Mouse (Mus musculus) limb, embryonic 14.5 days (tissue): ENCODE results near the gene Smchd1. TPM values are rescaled to one million over a fixed set of nuclear protein-coding genes. Genes with fewer than 3 reads are reported as not detected.
"Not testable (repeated sequence)": the region's sequence is repeated elsewhere in the genome, so short reads cannot be mapped to it uniquely, and the experiment has no call there.

Experiments used
- ATAC-seq: fragments of 200-750 bp; cut with Nextera tagmentation; 2 replicates; pipeline ENCODE4 v1.8.0; 2017; ENCODE audit warnings: low read depth, moderate number of reproducible peaks, moderate TSS enrichment; ENCODE audit not compliant: low FRiP score
- DNase-seq: peaks from one replicate; pipeline ENCODE4 v3.0.0-alpha.2; 2015; ENCODE audit warnings: low spot score
- H3K27ac ChIP-seq: fragments of 300-500 bp; sonication (generic); replicated peaks from 2 replicates; pipeline ENCODE4 v1.5.1; 2014; ENCODE audit warnings: low read depth, mild to moderate bottlenecking, low read length, moderate library complexity, mixed read lengths
- H3K27me3 ChIP-seq: fragments of 300-500 bp; sonication (generic); 2 replicates; pipeline ENCODE4 v1.6.1; 2014; ENCODE audit warnings: low read length, mixed read lengths; ENCODE audit not compliant: control insufficient read depth, insufficient read depth
- H3K36me3 ChIP-seq: fragments of 300-500 bp; sonication (generic); 2 replicates; pipeline ENCODE4 v1.6.1; 2014; ENCODE audit warnings: mild to moderate bottlenecking, low read length, moderate library complexity, mixed read lengths; ENCODE audit not compliant: control insufficient read depth, insufficient read depth
- H3K4me1 ChIP-seq: fragments of 300-500 bp; sonication (generic); 2 replicates; pipeline ENCODE4 v1.6.1; 2014; ENCODE audit warnings: antibody characterized with exemption, low read length, mixed read lengths; ENCODE audit not compliant: control insufficient read depth, insufficient read depth
- H3K4me2 ChIP-seq: fragments of 300-500 bp; sonication (generic); replicated peaks from 2 replicates; pipeline ENCODE4 v1.6.1; 2014; ENCODE audit warnings: low read depth, mild to moderate bottlenecking, low read length, moderate library complexity; ENCODE audit not compliant: severe bottlenecking
- H3K4me3 ChIP-seq: fragments of 300-500 bp; sonication (generic); replicated peaks from 2 replicates; pipeline ENCODE4 v1.5.1; 2014; ENCODE audit warnings: low read length
- H3K9ac ChIP-seq: fragments of 300-500 bp; sonication (generic); 2 replicates; pipeline ENCODE4 v1.6.1; 2014; ENCODE audit warnings: mild to moderate bottlenecking, low read depth, low read length, moderate library complexity; ENCODE audit not compliant: severe bottlenecking
- H3K9me3 ChIP-seq: fragments of 300-500 bp; sonication (generic); 2 replicates; pipeline ENCODE4 v1.6.1; 2016; ENCODE audit warnings: low read length; ENCODE audit not compliant: control insufficient read depth
- POLR2A ChIP-seq: fragments of 200-500 bp; IDR thresholded peaks from 2 replicates; pipeline ENCODE4 v1.8.0; 2012; ENCODE audit warnings: inconsistent platforms, mild to moderate bottlenecking, moderate library complexity, borderline replicate concordance; ENCODE audit not compliant: insufficient read depth, insufficient read length; ENCODE audit errors: extremely low read depth
- WGBS: fragments of 180-500 bp; shearing (Covaris S2); extraction: QIAGEN DNeasy Blood & Tissue Kit; methylation state at CpG from one replicate; pipeline ENCODE4 v1.1.7; 2014; 5-methylcytosine and 5-hydroxymethylcytosine counted together
- polyA plus RNA-seq, 2 experiments: library from polyadenylated mRNA; depleted of rRNA in 1 of 2; stranded (reverse) in 1 of 2; unstranded in 1 of 2; fragments of >200 nt; fragmentation: Nextera tagmentation in 1 of 2; extraction: Ambion mirVana in 1 of 2; gene quantifications; 2 replicates each; pipeline versions ENCODE4 v1.2.1 to v1.2.3; 2012 to 2014

The Smchd1 gene
- polyA plus RNA-seq, 2 experiments: 42.7 to 71.4 TPM

DNA sequence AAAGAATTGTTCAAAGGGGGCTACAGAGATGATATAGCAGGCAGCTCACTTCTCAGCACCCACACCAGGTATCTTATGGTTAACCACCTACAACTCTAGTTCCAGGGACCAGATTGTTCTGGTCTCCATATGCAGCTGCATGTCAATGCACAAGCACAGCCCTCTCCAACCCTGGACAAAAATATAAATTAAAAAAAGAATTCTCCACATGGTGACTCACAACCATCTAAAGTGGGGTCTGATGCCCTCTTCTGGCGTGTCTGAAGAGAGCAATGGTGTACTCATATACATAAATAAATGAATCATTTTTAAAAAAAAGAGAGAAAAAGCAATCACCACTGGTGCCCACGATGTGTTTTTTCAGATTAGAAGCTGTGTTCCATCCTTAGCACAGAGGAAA is 30.4 kb downstream of the Smchd1 start:
- no peak for TF ChIP-seq POLR2A
- no peak for DNase-seq
- no peak overlapping the region for H3K4me2 ChIP-seq
- no peak for ATAC-seq
- 86% methylated on average over 2 of the region's 2 CpGs for whole genome bisulfite sequencing
- no peak overlapping the region for H3K9ac ChIP-seq
- H3K27me3 ChIP-seq: no peaks in the 10 kb centered on the region
- H3K4me1 ChIP-seq: no peaks in the 10 kb centered on the region
- no peaks in the 10 kb centered on the region for H3K9me3 ChIP-seq
- no peak overlapping the region for H3K27ac ChIP-seq
- H3K36me3 ChIP-seq: peaks cover 32% of the 10 kb centered on the region
- H3K4me3 ChIP-seq: no peak overlapping the region

DNA sequence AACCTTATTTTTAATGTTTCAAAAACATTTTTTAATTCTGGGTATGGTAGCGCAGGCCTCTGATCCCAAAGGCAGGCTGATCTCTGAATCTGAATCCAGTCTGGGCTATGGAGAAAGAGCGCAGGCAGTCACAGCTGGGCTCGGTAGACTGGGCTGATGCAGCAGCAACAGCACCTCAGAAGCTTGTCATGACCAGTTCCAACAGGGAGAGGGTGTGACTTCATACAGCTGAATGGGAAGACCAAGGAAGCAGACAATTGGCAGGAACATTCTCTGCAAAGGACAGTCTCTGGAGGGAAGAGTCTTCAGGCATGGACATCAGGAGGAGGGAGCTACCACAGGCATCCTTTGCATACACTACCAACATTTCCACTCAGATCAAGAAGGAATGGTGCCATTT is 31.0 kb downstream of the Smchd1 start:
- H3K4me1 ChIP-seq: no peaks in the 10 kb centered on the region
- 92% methylated on average over 3 of the region's 3 CpGs for WGBS
- no peak for ATAC-seq
- H3K27ac ChIP-seq: no peak overlapping the region
- DNase-seq: no peak
- H3K4me2 ChIP-seq: no peak overlapping the region
- no peaks in the 10 kb centered on the region for H3K9me3 ChIP-seq
- H3K9ac ChIP-seq: no peak overlapping the region
- no peak for TF ChIP-seq POLR2A
- H3K27me3 ChIP-seq: no peaks in the 10 kb centered on the region
- peaks cover 32% of the 10 kb centered on the region for H3K36me3 ChIP-seq
- no peak overlapping the region for H3K4me3 ChIP-seq

DNA sequence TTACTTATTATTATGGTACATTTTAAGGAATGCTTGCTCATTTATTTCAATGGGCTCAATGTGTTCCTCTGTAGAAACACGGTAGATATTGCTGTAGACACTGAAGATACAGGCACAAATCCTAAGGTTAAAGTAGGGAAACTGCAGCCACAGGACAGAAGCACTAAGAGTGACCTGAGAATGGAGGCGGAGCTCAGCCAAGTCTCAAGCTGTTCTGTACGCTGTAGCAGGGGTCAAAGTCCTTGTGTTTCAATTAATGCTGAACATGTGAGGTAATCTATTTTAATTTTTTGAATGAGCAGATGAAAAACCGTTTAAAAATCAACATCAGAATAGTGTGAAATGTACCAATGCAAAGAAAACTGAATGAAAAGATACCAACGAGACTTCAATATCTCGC is 31.9 kb downstream of the Smchd1 start:
- WGBS: 91% methylated on average over 6 of the region's 6 CpGs
- Histone ChIP-seq H3K9ac (no peak overlapping the region), H3K4me1 (no peaks in the 10 kb centered on the region), H3K4me3 (no peak overlapping the region), H3K9me3 (no peaks in the 10 kb centered on the region), H3K27ac (no peak overlapping the region), H3K36me3 (peaks cover 32% of the 10 kb centered on the region), H3K27me3 (no peaks in the 10 kb centered on the region), H3K4me2 (no peak overlapping the region)
- ATAC-seq (no peak), DNase-seq (no peak)
- TF ChIP-seq POLR2A: no peak

DNA sequence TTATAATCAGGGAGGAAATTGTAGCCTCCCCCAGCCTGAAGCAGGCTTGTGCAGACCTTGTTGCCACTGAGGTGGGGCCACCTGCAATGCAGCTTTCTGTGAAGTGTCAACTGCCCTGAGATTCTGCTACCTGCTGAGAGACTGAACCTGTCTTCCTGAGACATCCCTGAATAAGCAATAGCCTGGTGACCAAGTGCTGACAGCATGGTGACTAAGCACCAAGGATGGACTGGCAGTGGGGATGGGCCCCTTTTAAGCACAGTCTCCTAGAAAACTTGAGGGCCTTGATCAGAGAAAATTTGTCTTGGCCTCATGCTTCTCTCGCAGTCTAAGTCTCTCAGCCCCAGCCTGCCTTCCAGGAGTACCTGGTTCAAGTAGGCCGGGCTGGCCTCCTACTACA is 52.6 kb downstream of the Smchd1 start:
- peaks cover 52% of the 10 kb centered on the region for H3K36me3 ChIP-seq
- H3K27me3 ChIP-seq: not testable (repeated sequence)

DNA sequence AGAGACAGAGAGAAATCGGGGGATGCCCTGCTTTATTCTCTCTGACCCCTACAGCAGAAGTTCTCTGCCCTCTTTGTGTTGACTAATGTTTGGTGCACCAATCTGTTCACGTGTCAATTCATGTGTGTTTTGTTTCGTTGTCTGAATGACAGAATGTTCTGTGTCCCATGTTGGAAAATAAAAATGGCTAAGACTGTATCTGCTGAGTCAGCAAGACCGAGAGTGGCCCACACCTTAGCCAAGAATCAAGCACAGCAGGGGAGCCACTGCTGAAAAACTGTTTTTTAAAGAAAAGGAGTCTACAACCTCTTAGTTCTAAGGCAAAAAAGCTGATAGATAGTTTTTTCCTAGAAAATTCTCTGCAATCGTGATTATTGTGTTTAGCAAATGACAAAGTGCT is 55.7 kb downstream of the Smchd1 start:
- 85% methylated on average over 5 of the region's 5 CpGs for WGBS
- H3K27me3 ChIP-seq, H3K4me2 ChIP-seq, H3K9ac ChIP-seq, H3K4me1 ChIP-seq, H3K4me3 ChIP-seq, ATAC-seq, H3K9me3 ChIP-seq, H3K27ac ChIP-seq, DNase-seq: not testable (repeated sequence)
- peaks cover 59% of the 10 kb centered on the region for H3K36me3 ChIP-seq

More for the DNA sequence above, 52.6 kb downstream of the Smchd1 start:
- not testable (repeated sequence) for H3K4me1 ChIP-seq, H3K27ac ChIP-seq, H3K4me2 ChIP-seq, ATAC-seq, DNase-seq, H3K9ac ChIP-seq, H3K9me3 ChIP-seq, H3K4me3 ChIP-seq
- WGBS: 95% methylated on average over 2 of the region's 2 CpGs

DNA sequence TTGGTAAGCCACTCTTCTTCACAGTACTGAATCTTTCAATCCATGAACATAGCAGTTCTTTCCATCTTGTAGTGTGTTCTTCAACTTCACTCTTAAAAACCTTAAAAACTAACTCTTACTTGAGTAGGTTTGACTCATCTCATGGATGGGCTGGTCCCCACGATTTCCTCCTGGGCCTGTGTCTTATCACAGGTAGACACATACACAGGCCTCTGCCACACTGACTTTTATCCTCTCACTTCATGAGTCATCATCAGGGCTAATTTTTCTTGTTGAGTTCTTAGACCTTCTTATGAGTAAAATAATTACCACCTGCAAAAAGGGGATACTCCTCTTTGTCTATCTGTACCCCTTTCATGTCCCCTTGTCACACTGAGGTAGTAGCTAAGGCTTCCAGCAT is 58.1 kb downstream of the Smchd1 start:
- TF ChIP-seq POLR2A: no peak
- DNase-seq: no peak

More for the DNA sequence above, 58.1 kb downstream of the Smchd1 start:
- peaks cover 5% of the 10 kb centered on the region for H3K9me3 ChIP-seq
- no peak overlapping the region for H3K4me2 ChIP-seq
- H3K9ac ChIP-seq: no peak overlapping the region
- 94% methylated on average over 1 of the region's 1 CpGs for WGBS
- ATAC-seq: no peak
- no peak overlapping the region for H3K27ac ChIP-seq
- H3K27me3 ChIP-seq: no peaks in the 10 kb centered on the region
- H3K36me3 ChIP-seq: peaks cover 49% of the 10 kb centered on the region
- no peaks in the 10 kb centered on the region for H3K4me1 ChIP-seq
- H3K4me3 ChIP-seq: no peak overlapping the region
